Mouse (Mus musculus): ENCODE measurements around the gene Kdm7a. TPM values are rescaled to one million over a fixed set of nuclear protein-coding genes. Genes with fewer than 3 reads are reported as not detected.

Kdm7a gene
- polyA plus RNA-seq, 1 experiment from 2014 or later, result 5.5 TPM

DNA sequence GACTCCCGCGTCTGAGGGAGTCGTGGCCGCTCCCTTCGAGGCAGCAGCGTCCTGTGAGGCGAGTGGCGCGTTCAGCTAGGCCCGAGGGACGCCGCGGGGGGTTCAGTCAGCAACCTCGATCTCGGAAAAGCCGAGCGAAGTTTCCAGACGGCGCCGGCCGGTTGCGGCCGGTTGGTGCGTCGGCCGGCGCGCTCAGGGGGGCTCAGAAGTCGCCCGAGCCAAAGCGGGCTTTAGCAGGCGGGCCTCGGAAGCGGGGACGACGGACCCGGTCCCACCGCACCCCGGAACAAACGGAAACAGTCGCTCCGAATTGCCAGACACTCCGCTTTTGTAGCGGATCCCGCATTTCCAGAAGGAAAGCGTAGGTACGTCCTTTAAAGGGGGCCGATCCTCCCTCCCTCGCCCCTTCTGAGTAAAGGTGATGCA, 88.1 kb downstream of the Kdm7a start:
- Histone ChIP-seq H3K4me2 (replicated peaks) (peak overlapping the region; percentile 62), H3K4me3 (replicated peaks; ENCODE audit: low read length) (peak overlapping the region; percentile 53), H3K9me3 (ENCODE audit: control insufficient read depth, low read length) (0 out of 2 replicates have a peak, but pooled peaks cover 7% of the 10 kb centered on the region), H3K36me3 (replicated peaks; ENCODE audit: control insufficient read depth, insufficient read depth) (no peaks in the 10 kb centered on the region), H3K27me3 (ENCODE audit: control insufficient read depth, insufficient read depth, low read length) (peaks cover 37% of the 10 kb centered on the region), H3K4me1 (replicated peaks; ENCODE audit: control insufficient read depth, insufficient read depth, low read length) (no peaks in the 10 kb centered on the region), H3K9ac (peak overlapping the region; percentile 62), H3K27ac (no peak overlapping the region)
- peak; percentile 27; the same call in 1 of the 2 replicates for ATAC-seq (ENCODE audit: low FRiP score)
- WGBS, result 8% methylated on average over 49 of the region's 49 CpGs
- DNase-seq (ENCODE audit: low spot score), result peak; percentile 25

DNA sequence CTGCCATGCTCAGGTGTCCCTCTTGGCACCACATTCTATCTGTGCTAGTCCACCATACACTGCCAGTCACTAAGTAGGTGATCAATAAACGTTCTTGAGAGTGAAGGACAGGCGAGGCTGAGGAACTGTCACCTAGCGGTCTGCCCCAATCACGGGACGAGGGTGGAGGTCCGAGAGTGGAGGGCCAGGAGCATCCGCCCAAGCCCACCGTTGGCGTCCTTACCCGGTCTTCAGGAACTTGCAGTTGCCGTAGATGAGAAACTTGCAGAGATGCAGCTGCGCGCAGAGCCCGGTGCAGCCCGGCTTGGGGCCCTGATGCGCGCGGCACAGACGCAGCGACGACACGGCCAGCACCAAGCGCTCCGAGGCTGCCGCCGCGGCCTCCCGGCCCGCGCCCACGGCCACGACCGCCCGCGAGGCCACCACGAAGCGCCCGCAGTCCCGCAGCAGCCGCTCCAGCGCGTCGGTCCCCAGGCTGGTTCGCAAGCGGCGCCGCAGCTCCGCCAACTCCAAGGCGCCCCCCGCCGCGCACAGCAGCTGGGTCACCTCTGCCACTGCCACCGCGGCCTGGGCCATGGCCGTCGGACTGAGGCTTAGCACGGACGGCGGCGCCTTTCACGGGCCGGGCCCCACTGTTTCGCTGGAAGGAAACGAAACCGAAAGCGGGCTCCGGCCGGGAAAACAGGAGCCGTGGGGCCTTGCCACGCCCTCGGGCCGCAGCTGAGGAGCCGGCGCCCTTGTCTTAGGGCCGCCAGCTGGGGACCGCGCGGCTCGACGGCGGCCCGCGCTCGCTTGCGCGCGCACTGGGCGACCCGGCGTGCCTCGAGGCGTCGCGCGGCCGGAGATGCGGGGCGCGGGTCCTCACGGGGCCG, 88.8 kb downstream of the Kdm7a start, which contains the start of gene Parp12:
TSS of gene Parp12 (minus strand) at position 766 of the 872 bp plus-strand sequence.
- WGBS, result 2% methylated on average over 101 of the region's 101 CpGs
- Histone ChIP-seq H3K4me2 (replicated peaks) (peak within 1 kb of the TSS; percentile 62), H3K9ac (peak within 1 kb of the TSS; percentile 62), H3K27me3 (ENCODE audit: control insufficient read depth, insufficient read depth, low read length) (peaks cover 37% of the 10 kb centered on the region), H3K9me3 (ENCODE audit: control insufficient read depth, low read length) (0 out of 2 replicates have a peak, but pooled peaks cover 7% of the 10 kb centered on the region), H3K27ac (no peak within 1 kb of the TSS), H3K36me3 (replicated peaks; ENCODE audit: control insufficient read depth, insufficient read depth) (no peaks in the 10 kb centered on the region), H3K4me1 (replicated peaks; ENCODE audit: control insufficient read depth, insufficient read depth, low read length) (no peaks in the 10 kb centered on the region), H3K4me3 (replicated peaks; ENCODE audit: low read length) (peak within 1 kb of the TSS; percentile 53)
- DNase-seq (ENCODE audit: low spot score) (peak; percentile 46), ATAC-seq (ENCODE audit: low FRiP score) (peak; percentile 66; the same call in 1 of the 2 replicates)

DNA sequence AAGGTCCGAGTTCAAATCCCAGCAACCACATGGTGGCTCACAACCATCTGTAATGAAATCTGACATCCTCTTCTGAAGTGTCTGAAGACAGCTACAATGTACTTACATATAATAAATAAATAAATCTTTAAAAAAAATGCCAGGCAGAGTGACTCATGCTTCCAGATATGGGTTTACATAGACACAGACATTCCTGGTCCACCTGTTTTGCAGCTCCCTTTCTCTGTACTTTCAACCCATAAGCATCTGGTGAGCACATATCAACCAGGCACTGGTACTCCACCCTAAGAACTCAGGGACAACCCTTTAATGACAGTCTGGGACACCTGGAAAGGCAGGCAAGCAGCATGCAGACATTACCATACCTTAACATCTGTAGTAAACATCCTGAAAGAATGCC, 91.2 kb downstream of the Kdm7a start:
- Histone ChIP-seq H3K27ac (no peak overlapping the region), H3K9ac (no peak overlapping the region), H3K9me3 (ENCODE audit: control insufficient read depth, low read length) (0 out of 2 replicates have a peak, but pooled peaks cover 7% of the 10 kb centered on the region), H3K36me3 (replicated peaks; ENCODE audit: control insufficient read depth, insufficient read depth) (no peaks in the 10 kb centered on the region), H3K4me2 (replicated peaks) (no peak overlapping the region), H3K4me3 (replicated peaks; ENCODE audit: low read length) (no peak overlapping the region), H3K27me3 (ENCODE audit: control insufficient read depth, insufficient read depth, low read length) (peaks cover 37% of the 10 kb centered on the region), H3K4me1 (replicated peaks; ENCODE audit: control insufficient read depth, insufficient read depth, low read length) (no peaks in the 10 kb centered on the region)
- DNase-seq (ENCODE audit: low spot score), result no peak
- no peak for ATAC-seq (ENCODE audit: low FRiP score)
- 82% methylated on average over 1 of the region's 1 CpGs for WGBS

DNA sequence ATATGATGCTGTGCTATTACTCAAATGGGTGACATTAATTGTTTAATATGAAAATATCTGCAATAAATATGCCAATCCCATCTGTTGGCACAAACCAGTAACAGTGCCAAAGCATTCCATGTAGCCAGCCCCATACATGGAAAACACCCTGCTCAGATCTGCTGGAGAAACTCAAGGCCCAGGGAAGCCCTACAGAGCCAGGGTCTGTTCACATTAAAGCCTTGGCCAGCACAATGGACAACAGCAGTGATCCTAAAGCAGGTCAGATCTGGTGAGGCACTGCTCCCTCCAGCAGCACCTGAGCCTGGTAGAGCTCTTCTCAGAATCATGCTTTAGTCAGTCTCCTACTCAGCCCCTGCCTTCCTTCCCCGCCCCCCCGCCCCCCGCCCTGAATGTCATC, 93.4 kb downstream of the Kdm7a start:
- H3K9me3 ChIP-seq (ENCODE audit: control insufficient read depth, low read length), result no peaks in the 10 kb centered on the region
- no peak overlapping the region for H3K4me3 ChIP-seq (replicated peaks; ENCODE audit: low read length)
- H3K27me3 ChIP-seq (ENCODE audit: control insufficient read depth, insufficient read depth, low read length), result peaks cover 25% of the 10 kb centered on the region
- 75% methylated on average over 3 of the region's 3 CpGs for WGBS
- ATAC-seq (ENCODE audit: low FRiP score) (no peak), DNase-seq (ENCODE audit: low spot score) (no peak)
- H3K4me2 ChIP-seq (replicated peaks), result no peak overlapping the region
- no peak overlapping the region for H3K27ac ChIP-seq
- H3K4me1 ChIP-seq (replicated peaks; ENCODE audit: control insufficient read depth, insufficient read depth, low read length), result no peaks in the 10 kb centered on the region
- H3K9ac ChIP-seq, result no peak overlapping the region
- no peaks in the 10 kb centered on the region for H3K36me3 ChIP-seq (replicated peaks; ENCODE audit: control insufficient read depth, insufficient read depth)

DNA sequence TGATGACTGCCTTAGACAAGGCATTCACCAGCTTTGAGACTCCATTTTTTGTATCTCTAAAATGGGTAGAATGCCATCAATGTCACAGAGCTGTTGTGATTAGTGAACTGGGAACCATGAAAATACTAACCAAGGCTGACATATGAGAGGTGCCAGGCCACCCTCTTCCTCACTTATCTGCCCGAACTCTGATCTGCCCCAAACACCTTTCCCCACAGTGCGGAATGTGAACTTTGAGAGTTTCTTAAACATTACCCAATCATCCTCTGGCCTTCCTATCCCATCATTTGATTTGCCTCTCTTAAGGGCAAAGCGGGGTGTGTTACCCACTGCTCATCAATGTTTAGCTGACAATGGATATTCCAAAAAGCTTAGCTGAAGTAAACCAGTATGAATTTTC, 93.9 kb downstream of the Kdm7a start:
- no peak overlapping the region for H3K27ac ChIP-seq
- H3K9ac ChIP-seq, result no peak overlapping the region
- WGBS, result 96% methylated on average over 3 of the region's 3 CpGs
- no peak overlapping the region for H3K4me2 ChIP-seq (replicated peaks)
- H3K36me3 ChIP-seq (replicated peaks; ENCODE audit: control insufficient read depth, insufficient read depth), result no peaks in the 10 kb centered on the region
- DNase-seq (ENCODE audit: low spot score) (no peak), ATAC-seq (ENCODE audit: low FRiP score) (no peak)
- no peak overlapping the region for H3K4me3 ChIP-seq (replicated peaks; ENCODE audit: low read length)
- H3K9me3 ChIP-seq (ENCODE audit: control insufficient read depth, low read length), result no peaks in the 10 kb centered on the region
- no peaks in the 10 kb centered on the region for H3K4me1 ChIP-seq (replicated peaks; ENCODE audit: control insufficient read depth, insufficient read depth, low read length)
- peaks cover 23% of the 10 kb centered on the region for H3K27me3 ChIP-seq (ENCODE audit: control insufficient read depth, insufficient read depth, low read length)

DNA sequence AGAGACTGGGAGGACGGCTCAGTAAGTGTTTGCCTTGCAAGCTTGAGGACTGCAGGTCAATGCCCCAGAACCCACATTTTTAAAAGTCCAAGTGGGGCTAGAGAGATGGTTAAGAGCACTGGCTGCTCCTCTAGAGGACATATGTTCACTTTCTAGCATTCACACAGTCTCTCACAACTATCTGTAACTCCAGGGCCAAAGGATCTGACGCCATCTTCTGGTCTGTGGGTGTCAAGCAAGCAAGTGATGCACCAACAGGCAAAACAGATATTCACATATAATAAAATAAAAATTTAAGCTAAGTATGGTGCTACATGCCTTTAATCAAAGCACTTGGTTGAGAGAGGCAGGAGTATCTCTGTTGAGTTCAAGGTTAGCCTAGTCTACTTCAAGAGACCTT, 99.8 kb downstream of the Kdm7a start:
- 57% methylated on average over 2 of the region's 2 CpGs for WGBS
- no peak overlapping the region for H3K27ac ChIP-seq
- H3K27me3 ChIP-seq (ENCODE audit: control insufficient read depth, insufficient read depth, low read length), result no peaks in the 10 kb centered on the region
- no peak overlapping the region for H3K4me2 ChIP-seq (replicated peaks)
- no peak for DNase-seq (ENCODE audit: low spot score)
- no peak overlapping the region for H3K9ac ChIP-seq
- H3K36me3 ChIP-seq (replicated peaks; ENCODE audit: control insufficient read depth, insufficient read depth), result no peaks in the 10 kb centered on the region
- H3K9me3 ChIP-seq (ENCODE audit: control insufficient read depth, low read length), result no peaks in the 10 kb centered on the region
- no peak for ATAC-seq (ENCODE audit: low FRiP score)
- H3K4me1 ChIP-seq (replicated peaks; ENCODE audit: control insufficient read depth, insufficient read depth, low read length), result no peaks in the 10 kb centered on the region
- no peak overlapping the region for H3K4me3 ChIP-seq (replicated peaks; ENCODE audit: low read length)

DNA sequence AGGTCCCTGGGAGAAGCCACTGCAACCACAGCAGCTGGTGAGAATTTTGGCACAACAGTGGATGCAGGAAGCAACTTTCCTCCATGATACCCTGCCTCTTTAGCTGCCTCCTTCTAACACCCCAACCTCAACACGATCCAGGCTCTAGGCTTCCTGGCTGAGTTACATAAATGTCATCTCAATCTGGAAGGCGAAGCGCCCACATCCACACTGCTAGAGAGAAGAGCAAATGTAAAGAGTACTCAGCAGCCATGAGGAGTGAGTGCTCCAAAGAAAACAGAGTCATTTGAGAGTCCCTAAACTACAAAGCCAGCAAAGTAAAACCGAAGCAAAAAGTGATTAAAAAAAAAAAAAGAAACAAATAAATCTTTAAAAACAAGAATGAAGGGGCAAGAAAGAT, 102.0 kb downstream of the Kdm7a start:
- Histone ChIP-seq H3K4me1 (replicated peaks; ENCODE audit: control insufficient read depth, insufficient read depth, low read length) (no peaks in the 10 kb centered on the region), H3K36me3 (replicated peaks; ENCODE audit: control insufficient read depth, insufficient read depth) (no peaks in the 10 kb centered on the region), H3K4me2 (replicated peaks) (no peak overlapping the region), H3K4me3 (replicated peaks; ENCODE audit: low read length) (no peak overlapping the region), H3K27ac (no peak overlapping the region), H3K9ac (no peak overlapping the region), H3K9me3 (ENCODE audit: control insufficient read depth, low read length) (no peaks in the 10 kb centered on the region), H3K27me3 (ENCODE audit: control insufficient read depth, insufficient read depth, low read length) (no peaks in the 10 kb centered on the region)
- 89% methylated on average over 4 of the region's 4 CpGs for WGBS
- DNase-seq (ENCODE audit: low spot score) (no peak), ATAC-seq (ENCODE audit: low FRiP score) (no peak)

Other genes with a start within 250 kb of the Kdm7a start
- 3.3 and 3.9 TPM in 2 replicates for gene Parp12, start 88.4 kb downstream of the Kdm7a start, polyA plus RNA-seq (2014; fragmentation: Nextera tagmentation; extraction: Ambion mirVana)
- gene Slc37a3, start 170.9 kb upstream of the Kdm7a start, polyA plus RNA-seq (2014; fragmentation: Nextera tagmentation; extraction: Ambion mirVana), result 62.4 and 63.8 TPM in 2 replicates
- 0.17 and 0.40 TPM in 2 replicates for gene Rab19, start 174.4 kb upstream of the Kdm7a start, polyA plus RNA-seq (2014; fragmentation: Nextera tagmentation; extraction: Ambion mirVana)
- 247 and 275 TPM in 2 replicates for gene Mkrn1, start 213.7 kb upstream of the Kdm7a start, polyA plus RNA-seq (2014; fragmentation: Nextera tagmentation; extraction: Ambion mirVana)

Data from hindbrain, embryonic 14.5 days (tissue).